Mouse (Mus musculus): ENCODE measurements around the gene Pdcd6. TPM values are rescaled to one million over a fixed set of nuclear protein-coding genes. Genes with fewer than 3 reads are reported as not detected.

The Pdcd6 gene
- polyA plus RNA-seq (2015; fragmentation: Nextera tagmentation; extraction: Ambion mirVana): 82.5 and 102 TPM in 2 replicates

- peaks cover 53% of the 10 kb centered on the region for H3K36me3 ChIP-seq
- H3K9ac ChIP-seq: peak within 1 kb of the TSS; percentile 90
- H3K4me1 ChIP-seq: peaks cover 15% of the 10 kb centered on the region
- H3K4me3 ChIP-seq: peak within 1 kb of the TSS; percentile 79
- peak within 1 kb of the TSS; percentile 74 for H3K27ac ChIP-seq (replicated peaks)
- H3K27me3 ChIP-seq (replicated peaks): no peaks in the 10 kb centered on the region
- ATAC-seq (ENCODE audit: extremely low read depth, insufficient number of reproducible peaks, low FRiP score, low TSS enrichment): peak; percentile 99
- WGBS: under 1% methylated on average over 36 of the region's 36 CpGs
- H3K4me2 ChIP-seq: peak within 1 kb of the TSS; percentile 87
- H3K9me3 ChIP-seq: no peaks in the 10 kb centered on the region
These were observed at the start of gene Pdcd6 for GRCm38 (mm10) chr13:74317170-74317849. Gene Pdcd6 (minus strand): TSS chr13:74317580.

- 27% methylated on average over 8 of the region's 8 CpGs for WGBS
- Histone ChIP-seq H3K9ac (peak within 1 kb of the TSS; percentile 74), H3K4me2 (peak within 1 kb of the TSS; percentile 67), H3K9me3 (peaks cover 3% of the 10 kb centered on the region), H3K4me1 (peaks cover 32% of the 10 kb centered on the region), H3K27me3 (replicated peaks) (no peaks in the 10 kb centered on the region), H3K27ac (replicated peaks) (peak within 1 kb of the TSS; percentile 92), H3K36me3 (peaks cover 38% of the 10 kb centered on the region), H3K4me3 (peak within 1 kb of the TSS; percentile 46)
- peak; percentile 73 for ATAC-seq (ENCODE audit: extremely low read depth, insufficient number of reproducible peaks, low FRiP score, low TSS enrichment)
These were observed 46.5 kb upstream of the Pdcd6 start, which contains the start of gene Lrrc14b for GRCm38 (mm10) chr13:74363859-74364235. Gene Lrrc14b (minus strand): TSS chr13:74364005.

GRCm38 (mm10) chr13:74363176-74363858 lies 45.9 kb upstream of the Pdcd6 start:
- Histone ChIP-seq H3K36me3 (peaks cover 43% of the 10 kb centered on the region), H3K27ac (replicated peaks) (peak overlapping the region; percentile 92), H3K27me3 (replicated peaks) (no peaks in the 10 kb centered on the region), H3K9me3 (peaks cover 3% of the 10 kb centered on the region), H3K4me2 (peak overlapping the region; percentile 67), H3K4me1 (peaks cover 32% of the 10 kb centered on the region), H3K9ac (peak overlapping the region; percentile 74), H3K4me3 (peak overlapping the region; percentile 46)
- no peak for ATAC-seq (ENCODE audit: extremely low read depth, insufficient number of reproducible peaks, low FRiP score, low TSS enrichment)
- WGBS: 71% methylated on average over 13 of the region's 13 CpGs

GRCm38 (mm10) chr13:74362218-74362617 lies 44.8 kb upstream of the Pdcd6 start:
- H3K4me3 ChIP-seq: no peak overlapping the region
- no peak for ATAC-seq (ENCODE audit: extremely low read depth, insufficient number of reproducible peaks, low FRiP score, low TSS enrichment)
- 58% methylated on average over 2 of the region's 2 CpGs for WGBS

GRCm38 (mm10) chr13:74356491-74356890 lies 39.1 kb upstream of the Pdcd6 start:
- ATAC-seq (ENCODE audit: extremely low read depth, insufficient number of reproducible peaks, low FRiP score, low TSS enrichment): no peak
- Histone ChIP-seq H3K9me3 (no peaks in the 10 kb centered on the region), H3K4me2 (no peak overlapping the region), H3K4me1 (no peaks in the 10 kb centered on the region), H3K9ac (no peak overlapping the region), H3K4me3 (no peak overlapping the region), H3K27me3 (replicated peaks) (no peaks in the 10 kb centered on the region), H3K36me3 (peaks cover 85% of the 10 kb centered on the region), H3K27ac (replicated peaks) (no peak overlapping the region)
- WGBS: 94% methylated on average over 13 of the region's 13 CpGs

More at GRCm38 (mm10) chr13:74362218-74362617, 44.8 kb upstream of the Pdcd6 start:
- peaks cover 3% of the 10 kb centered on the region; the same call in 1 of the 2 replicates for H3K9me3 ChIP-seq
- H3K4me2 ChIP-seq: peak overlapping the region; percentile 67
- peaks cover 32% of the 10 kb centered on the region for H3K4me1 ChIP-seq
- no peak overlapping the region for H3K9ac ChIP-seq
- no peak overlapping the region for H3K27ac ChIP-seq (replicated peaks)
- no peaks in the 10 kb centered on the region for H3K27me3 ChIP-seq (replicated peaks)
- peaks cover 54% of the 10 kb centered on the region for H3K36me3 ChIP-seq

GRCm38 (mm10) chr13:74350435-74350906 lies 33.1 kb upstream of the Pdcd6 start:
- ATAC-seq (ENCODE audit: extremely low read depth, insufficient number of reproducible peaks, low FRiP score, low TSS enrichment): 0 out of 2 replicates have a peak, but pooled peaks have one; percentile 2
- Histone ChIP-seq H3K4me1 (peaks cover 24% of the 10 kb centered on the region), H3K27me3 (replicated peaks) (no peaks in the 10 kb centered on the region), H3K9me3 (no peaks in the 10 kb centered on the region), H3K36me3 (peaks cover 25% of the 10 kb centered on the region), H3K4me3 (peak overlapping the region; percentile 77), H3K4me2 (peak overlapping the region; percentile 71), H3K9ac (peak overlapping the region; percentile 91), H3K27ac (replicated peaks) (peak overlapping the region; percentile 90)
- under 1% methylated on average over 15 of the region's 15 CpGs for WGBS

- Histone ChIP-seq H3K9ac (peak within 1 kb of the TSS; percentile 91), H3K9me3 (no peaks in the 10 kb centered on the region), H3K4me1 (peaks cover 24% of the 10 kb centered on the region), H3K4me3 (peak within 1 kb of the TSS; percentile 77), H3K36me3 (peaks cover 23% of the 10 kb centered on the region), H3K27me3 (replicated peaks) (no peaks in the 10 kb centered on the region), H3K27ac (replicated peaks) (peak within 1 kb of the TSS; percentile 90), H3K4me2 (peak within 1 kb of the TSS; percentile 71)
- peak; percentile 97 for ATAC-seq (ENCODE audit: extremely low read depth, insufficient number of reproducible peaks, low FRiP score, low TSS enrichment)
- under 1% methylated on average over 57 of the region's 57 CpGs for WGBS
These were observed 32.4 kb upstream of the Pdcd6 start, which contains the start of the genes Sdha and Ccdc127 for GRCm38 (mm10) chr13:74349566-74350434. Gene Sdha (minus strand): TSS chr13:74350280. Gene Ccdc127 (plus strand): TSS chr13:74350309.

- Histone ChIP-seq H3K4me2 (no peak overlapping the region), H3K4me1 (no peaks in the 10 kb centered on the region), H3K9ac (no peak overlapping the region), H3K27ac (replicated peaks) (no peak overlapping the region), H3K27me3 (replicated peaks) (no peaks in the 10 kb centered on the region), H3K36me3 (peaks cover 82% of the 10 kb centered on the region), H3K9me3 (no peaks in the 10 kb centered on the region), H3K4me3 (no peak overlapping the region)
- no peak for ATAC-seq (ENCODE audit: extremely low read depth, insufficient number of reproducible peaks, low FRiP score, low TSS enrichment)
- 50% methylated on average over 3 of the region's 3 CpGs for WGBS
These were observed 23.7 kb upstream of the Pdcd6 start for GRCm38 (mm10) chr13:74341036-74341435.

- no peak overlapping the region for H3K9ac ChIP-seq
- peaks cover 88% of the 10 kb centered on the region for H3K36me3 ChIP-seq
- no peak overlapping the region for H3K27ac ChIP-seq (replicated peaks)
- no peaks in the 10 kb centered on the region for H3K9me3 ChIP-seq
- H3K27me3 ChIP-seq (replicated peaks): no peaks in the 10 kb centered on the region
- ATAC-seq (ENCODE audit: extremely low read depth, insufficient number of reproducible peaks, low FRiP score, low TSS enrichment): no peak
- no peak overlapping the region for H3K4me3 ChIP-seq
- no peak overlapping the region for H3K4me2 ChIP-seq
- no peaks in the 10 kb centered on the region for H3K4me1 ChIP-seq
These were observed 11.9 kb upstream of the Pdcd6 start for GRCm38 (mm10) chr13:74329321-74329720.

- ATAC-seq (ENCODE audit: extremely low read depth, insufficient number of reproducible peaks, low FRiP score, low TSS enrichment): no peak
- H3K36me3 ChIP-seq: peaks cover 51% of the 10 kb centered on the region
- H3K4me2 ChIP-seq: peak overlapping the region; percentile 87
- H3K27me3 ChIP-seq (replicated peaks): no peaks in the 10 kb centered on the region
- H3K4me3 ChIP-seq: peak overlapping the region; percentile 79
- H3K9ac ChIP-seq: peak overlapping the region; percentile 90
- peak overlapping the region; percentile 61 for H3K27ac ChIP-seq (replicated peaks)
- H3K9me3 ChIP-seq: no peaks in the 10 kb centered on the region
- H3K4me1 ChIP-seq: peaks cover 15% of the 10 kb centered on the region
- 4% methylated on average over 15 of the region's 15 CpGs for WGBS
These were observed 601 bp downstream of the Pdcd6 start for GRCm38 (mm10) chr13:74316789-74317169.

Measured in heart, embryonic 13.5 days (tissue).